Comparison of ENCODE assay signal across 18 mouse cellular contexts in genomic region chr10:94500877-94501273, GRCm38 (mm10).
A peak's percentile ranks its signal among the peaks of the same experiment; 100 is the strongest.
DNase-seq lines count a peak whose midpoint lies in the region; ATAC-seq lines count a peak whose summit lies in the region.
"Had no signal": no experiment of that assay in that cellular context is flagged by ENCODE, and none has a peak within 500 bp of the region (broad histone marks: within the 10 kb centered on the region; RNA-seq: fewer than 3 reads in every experiment).

No protein-coding gene starts in this region.

- DNase-seq in forebrain, embryonic 11.5 days (ENCODE audit: low spot score): no peak
- DNase-seq in limb, embryonic 11.5 days (ENCODE audit: low spot score): no peak
- no peak for DNase-seq in limb, embryonic 10.5 days (ENCODE audit: low spot score)
- DNase-seq in heart, embryonic 10.5 days (ENCODE audit: low spot score): no peak
- DNase-seq in frontal cortex, postnatal 25 days (ENCODE audit: low spot score in 2 of 2): no peak
- DNase-seq: adrenal gland, adult 8-10 months; cerebellum, adult 9-10 months; gastrocnemius, postnatal 10 days; heart, adult 18-20 months; kidney, adult 9 months; lung, adult 2 months; thymus, postnatal 36 days had no signal

- WGBS in forebrain, embryonic 12.5 days: 70% methylated on average over 7 of the region's 7 CpGs
- WGBS in forebrain, embryonic 11.5 days: 69% methylated on average over 7 of the region's 7 CpGs
- 44% methylated on average over 7 of the region's 7 CpGs for WGBS in limb, embryonic 11.5 days
- WGBS in limb, embryonic 10.5 days: 61% methylated on average over 7 of the region's 7 CpGs
- WGBS in hindbrain, embryonic 16.5 days: 62% methylated on average over 7 of the region's 7 CpGs
- WGBS in heart, embryonic 10.5 days: 72% methylated on average over 7 of the region's 7 CpGs

- no peak overlapping the region for H3K4me2 ChIP-seq in forebrain, embryonic 12.5 days
- no peak overlapping the region for H3K4me2 ChIP-seq in forebrain, embryonic 11.5 days (ENCODE audit: low read depth, low read length, severe bottlenecking)
- H3K4me2 ChIP-seq in limb, embryonic 11.5 days (ENCODE audit: low read depth, severe bottlenecking): no peak overlapping the region
- no peak overlapping the region for H3K4me2 ChIP-seq in hindbrain, embryonic 16.5 days (ENCODE audit: low read length)
- H3K4me2 ChIP-seq: liver, embryonic 12.5 days had no signal

- no peaks in the 10 kb centered on the region for H3K9me3 ChIP-seq in forebrain, embryonic 12.5 days
- no peaks in the 10 kb centered on the region for H3K9me3 ChIP-seq in forebrain, embryonic 11.5 days (ENCODE audit: control insufficient read depth, low read length)
- H3K9me3 ChIP-seq in limb, embryonic 11.5 days (ENCODE audit: control insufficient read depth, low read length): no peaks in the 10 kb centered on the region
- H3K9me3 ChIP-seq in limb, embryonic 10.5 days (replicated peaks): no peaks in the 10 kb centered on the region
- H3K9me3 ChIP-seq in hindbrain, embryonic 16.5 days (ENCODE audit: control insufficient read depth, low read length): no peaks in the 10 kb centered on the region
- H3K9me3 ChIP-seq in heart, embryonic 10.5 days: no peaks in the 10 kb centered on the region
- H3K9me3 ChIP-seq: liver, embryonic 12.5 days had no signal

- peaks cover 26% of the 10 kb centered on the region for H3K4me1 ChIP-seq in forebrain, embryonic 12.5 days
- peaks cover 11% of the 10 kb centered on the region; the same call in 1 of the 2 replicates for H3K4me1 ChIP-seq in forebrain, embryonic 11.5 days (replicated peaks; ENCODE audit: control insufficient read depth, insufficient read depth, low read length)
- peaks cover 5% of the 10 kb centered on the region; the same call in 1 of the 2 replicates for H3K4me1 ChIP-seq in limb, embryonic 11.5 days (ENCODE audit: control insufficient read depth, insufficient read depth, low read length)
- H3K4me1 ChIP-seq in limb, embryonic 10.5 days: peaks cover 26% of the 10 kb centered on the region
- H3K4me1 ChIP-seq in brown adipose tissue, adult 24 weeks (ENCODE audit: control insufficient read depth, insufficient read depth, insufficient read length, low read length): peaks cover 24% of the 10 kb centered on the region
- H3K4me1 ChIP-seq in hindbrain, embryonic 16.5 days (ENCODE audit: control insufficient read depth, insufficient read depth, low read depth, low read length): peaks cover 5% of the 10 kb centered on the region
- peaks cover 26% of the 10 kb centered on the region for H3K4me1 ChIP-seq in heart, embryonic 10.5 days
- H3K4me1 ChIP-seq: liver, embryonic 12.5 days had no signal

- H3K27me3 ChIP-seq in forebrain, embryonic 12.5 days: 0 out of 2 replicates have a peak, but pooled peaks cover 3% of the 10 kb centered on the region
- H3K27me3 ChIP-seq in forebrain, embryonic 11.5 days (ENCODE audit: control insufficient read depth, insufficient read depth, low read length): no peaks in the 10 kb centered on the region
- no peaks in the 10 kb centered on the region for H3K27me3 ChIP-seq in limb, embryonic 11.5 days (ENCODE audit: control insufficient read depth, insufficient read depth, low read length)
- no peaks in the 10 kb centered on the region for H3K27me3 ChIP-seq in limb, embryonic 10.5 days (ENCODE audit: low read depth, poor library complexity, severe bottlenecking)
- H3K27me3 ChIP-seq in hindbrain, embryonic 16.5 days (replicated peaks; ENCODE audit: control insufficient read depth, insufficient read depth, low read length): no peaks in the 10 kb centered on the region
- H3K27me3 ChIP-seq in heart, embryonic 10.5 days (ENCODE audit: insufficient read depth, poor library complexity, severe bottlenecking): no peaks in the 10 kb centered on the region
- H3K27me3 ChIP-seq: Patski had no signal

- no peaks in the 10 kb centered on the region for H3K36me3 ChIP-seq in forebrain, embryonic 12.5 days (replicated peaks)
- no peaks in the 10 kb centered on the region for H3K36me3 ChIP-seq in forebrain, embryonic 11.5 days (ENCODE audit: control insufficient read depth, insufficient read depth, low read length)
- no peaks in the 10 kb centered on the region for H3K36me3 ChIP-seq in limb, embryonic 11.5 days (ENCODE audit: control insufficient read depth, insufficient read depth, low read length)
- no peaks in the 10 kb centered on the region for H3K36me3 ChIP-seq in limb, embryonic 10.5 days
- no peaks in the 10 kb centered on the region for H3K36me3 ChIP-seq in hindbrain, embryonic 16.5 days (ENCODE audit: control insufficient read depth, insufficient read depth, low read length)
- H3K36me3 ChIP-seq in heart, embryonic 10.5 days: no peaks in the 10 kb centered on the region
- H3K36me3 ChIP-seq: liver, embryonic 12.5 days had no signal

- 0 out of 2 replicates have a peak, but pooled peaks have one; percentile 14 for ATAC-seq in forebrain, embryonic 12.5 days (ENCODE audit: low FRiP score)
- no peak for ATAC-seq in forebrain, embryonic 11.5 days (replicated peaks; ENCODE audit: low FRiP score)
- peak; percentile 12; the same call in 1 of the 2 replicates for ATAC-seq in limb, embryonic 11.5 days (ENCODE audit: insufficient number of reproducible peaks, low FRiP score, low TSS enrichment, low read depth)
- ATAC-seq in hindbrain, embryonic 16.5 days: peak; percentile 37; the same call in 1 of the 2 replicates
- ATAC-seq: CD4-positive, CD25-positive, alpha-beta regulatory T cell, adult 4 months; liver, embryonic 12.5 days; Patski had no signal

- H3K4me3 ChIP-seq in forebrain, embryonic 12.5 days (replicated peaks): no peak overlapping the region
- no peak overlapping the region for H3K4me3 ChIP-seq in forebrain, embryonic 11.5 days (ENCODE audit: low read depth, low read length)
- H3K4me3 ChIP-seq in limb, embryonic 11.5 days (ENCODE audit: low read depth, low read length): no peak overlapping the region
- no peak overlapping the region for H3K4me3 ChIP-seq in limb, embryonic 10.5 days
- H3K4me3 ChIP-seq in brown adipose tissue, adult 24 weeks (ENCODE audit: insufficient read depth, low read depth, low read length): no peak overlapping the region
- no peak overlapping the region for H3K4me3 ChIP-seq in hindbrain, embryonic 16.5 days (ENCODE audit: low read length)
- H3K4me3 ChIP-seq in heart, embryonic 10.5 days: no peak overlapping the region
- H3K4me3 ChIP-seq: liver, embryonic 12.5 days had no signal

- H3K9ac ChIP-seq in forebrain, embryonic 12.5 days: no peak overlapping the region
- H3K9ac ChIP-seq in forebrain, embryonic 11.5 days (ENCODE audit: low read length): no peak overlapping the region
- no peak overlapping the region for H3K9ac ChIP-seq in limb, embryonic 11.5 days (ENCODE audit: low read length)
- H3K9ac ChIP-seq in hindbrain, embryonic 16.5 days (ENCODE audit: low read depth, low read length): no peak overlapping the region
- H3K9ac ChIP-seq: liver, embryonic 12.5 days had no signal

- no peak overlapping the region for H3K27ac ChIP-seq in forebrain, embryonic 12.5 days
- H3K27ac ChIP-seq in forebrain, embryonic 11.5 days (ENCODE audit: low read depth, low read length): no peak overlapping the region
- H3K27ac ChIP-seq in limb, embryonic 11.5 days (replicated peaks; ENCODE audit: low read depth, low read length): no peak overlapping the region
- H3K27ac ChIP-seq in limb, embryonic 10.5 days: no peak overlapping the region
- H3K27ac ChIP-seq in brown adipose tissue, adult 24 weeks (replicated peaks; ENCODE audit: low read depth, low read length): peak overlapping the region; percentile 38; the same call in 1 of the 2 replicates
- H3K27ac ChIP-seq in hindbrain, embryonic 16.5 days (ENCODE audit: low read depth, low read length): no peak overlapping the region
- no peak overlapping the region for H3K27ac ChIP-seq in heart, embryonic 10.5 days
- H3K27ac ChIP-seq: liver, embryonic 12.5 days had no signal
